Mouse (Mus musculus) olfactory bulb, adult 2 months (tissue): ENCODE data around the gene Nup50.

Experiments used
- CTCF ChIP-seq: fragments of 200-500 bp; IDR thresholded peaks from 2 replicates; pipeline ENCODE4 v1.5.1; 2012; ENCODE audit warnings: low read depth, mild to moderate bottlenecking, low read length, moderate library complexity; ENCODE audit not compliant: insufficient read depth
- POLR2A ChIP-seq: fragments of 200-500 bp; IDR thresholded peaks from 2 replicates; pipeline ENCODE4 v1.6.1; 2012; ENCODE audit warnings: mild to moderate bottlenecking, low read depth, low read length, moderate library complexity; ENCODE audit not compliant: insufficient read depth

- TF ChIP-seq CTCF (no peak), POLR2A (no peak)
Observed at GRCm38 (mm10) chr15:84932351-84932750, 9.1 kb downstream of the Nup50 start.
